Mouse (Mus musculus) thymus, postnatal 36 days (tissue): ENCODE measurements around the gene Ube2i.
A peak's percentile ranks its signal among the peaks of the same experiment; 100 is the strongest.

Source experiments
- DNase-seq, 2 experiments: peaks; one replicate each; pipeline ENCODE4 v3.0.0; 2022; ENCODE audit warnings: mixed read lengths in 2 of 2

Gene Ube2i

DNA sequence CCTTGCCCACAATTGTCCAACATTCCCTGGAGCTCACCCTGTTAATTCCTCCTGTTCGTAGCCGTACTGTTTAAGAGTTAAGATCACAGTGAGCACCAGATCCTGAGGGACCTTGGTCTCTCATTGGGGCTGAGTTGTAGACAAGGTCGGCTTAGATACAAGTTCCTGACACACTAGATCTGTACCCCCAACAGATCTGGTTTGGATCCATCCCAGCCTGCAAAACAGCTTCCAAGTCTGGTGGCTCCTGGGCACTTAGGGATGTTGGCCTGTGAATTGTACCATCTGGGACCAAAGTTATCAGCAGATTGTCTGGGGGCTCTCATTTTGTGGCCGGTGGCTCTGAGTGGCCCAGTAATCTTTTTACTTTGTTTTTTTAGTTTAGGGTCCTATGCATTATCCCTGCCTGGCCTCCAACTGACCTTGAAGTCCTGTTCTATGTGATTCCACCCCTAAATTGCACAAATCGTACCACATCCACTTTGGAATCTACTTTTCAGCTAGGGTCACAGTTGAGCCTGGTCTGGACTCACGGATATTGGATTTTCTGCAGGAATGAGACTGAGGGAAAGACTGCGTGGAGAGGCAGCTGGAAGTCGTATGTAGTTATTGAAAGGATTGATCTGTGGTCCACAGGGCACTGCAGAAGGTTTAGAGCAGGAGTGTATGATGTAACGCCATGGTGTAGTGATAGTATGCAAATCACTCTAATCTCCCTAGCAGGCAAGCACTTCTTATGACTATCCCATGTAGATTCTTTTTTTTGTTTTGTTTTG is at the start of gene Ube2i:
Ube2i (minus strand) TSS at position 52 of the 776 bp plus-strand sequence.
- no peak for DNase-seq

DNA sequence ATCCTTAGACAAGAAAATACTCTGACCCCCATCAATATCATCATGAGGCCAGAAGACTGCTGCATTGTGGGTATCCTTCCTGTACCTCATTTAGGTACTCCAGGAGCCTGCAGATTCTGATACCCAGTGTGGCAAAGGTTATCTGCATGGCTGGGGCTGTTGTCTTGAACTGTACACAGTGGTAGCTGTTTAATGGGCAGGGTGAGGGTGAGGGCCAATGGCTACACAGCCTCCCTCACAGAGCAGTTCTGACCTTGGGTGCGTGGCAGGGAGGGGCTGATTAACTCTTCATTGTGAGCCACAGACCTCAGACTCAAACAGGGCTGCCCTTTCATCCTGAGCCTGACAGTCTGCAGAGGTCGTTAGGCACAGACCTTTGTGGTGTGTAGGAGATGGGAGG is 48.5 kb upstream of the Ube2i start:
- no peak for DNase-seq

DNA sequence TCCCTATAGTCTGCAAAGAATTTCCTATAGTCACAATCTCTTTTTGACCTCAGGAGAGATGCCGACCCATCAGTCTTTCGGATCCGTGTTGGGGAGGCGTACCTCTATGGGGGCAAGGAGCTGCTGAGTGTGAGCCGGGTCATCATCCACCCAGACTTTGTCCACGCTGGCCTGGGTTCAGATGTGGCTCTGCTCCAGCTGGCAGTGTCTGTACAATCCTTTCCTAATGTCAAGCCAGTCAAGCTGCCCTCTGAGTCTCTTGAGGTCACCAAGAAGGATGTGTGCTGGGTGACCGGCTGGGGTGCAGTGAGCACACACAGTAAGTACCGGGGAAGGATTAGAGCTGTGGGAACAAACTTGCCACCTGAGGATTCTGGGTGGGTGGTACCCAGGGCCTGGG is 46.4 kb upstream of the Ube2i start:
- DNase-seq: no peak

DNA sequence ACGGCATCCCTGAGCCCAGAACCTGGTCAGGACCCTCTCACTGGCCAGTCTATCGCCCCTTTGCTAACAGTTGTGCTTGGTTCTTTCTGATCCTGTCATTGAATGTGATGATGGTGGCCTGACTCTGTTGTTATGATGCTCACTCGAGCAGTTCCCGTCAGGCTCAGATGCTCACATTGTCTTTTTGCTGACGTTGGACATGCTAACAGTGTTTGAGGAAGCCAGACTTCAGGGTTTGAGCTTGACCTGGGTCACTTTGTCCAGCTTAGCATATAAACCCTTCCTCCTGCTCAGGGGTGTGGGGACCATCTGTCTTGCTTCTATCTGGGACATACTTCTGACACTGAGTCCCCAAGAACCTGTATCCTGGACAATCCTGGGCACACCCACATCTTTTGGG is 43.9 kb upstream of the Ube2i start, which contains the start of gene Prss29:
Prss29 (plus strand) TSS at position 301 of the 400 bp plus-strand sequence.
- DNase-seq: no peak

DNA sequence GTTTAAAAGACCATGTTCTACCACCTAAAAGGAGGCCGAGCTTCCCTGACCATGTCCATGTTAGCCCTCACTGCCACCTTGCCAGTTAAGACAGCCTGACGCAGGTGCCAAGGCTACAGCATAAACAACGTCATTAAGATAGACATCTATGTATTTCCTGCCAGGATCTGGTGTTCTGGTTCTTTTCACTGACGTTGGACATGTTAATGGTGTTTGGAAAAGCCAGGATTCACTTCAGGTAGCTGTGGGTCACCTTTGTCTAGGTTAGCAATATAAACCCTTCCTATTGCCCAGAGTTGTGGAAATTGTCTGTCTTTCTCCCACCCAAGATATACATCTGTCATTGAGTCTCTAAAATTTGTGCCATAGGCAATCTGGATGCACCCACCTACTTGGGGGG is 33.9 kb upstream of the Ube2i start, which contains the start of gene Prss28:
Prss28 (plus strand) TSS at position 301 of the 400 bp plus-strand sequence.
- DNase-seq: no peak

DNA sequence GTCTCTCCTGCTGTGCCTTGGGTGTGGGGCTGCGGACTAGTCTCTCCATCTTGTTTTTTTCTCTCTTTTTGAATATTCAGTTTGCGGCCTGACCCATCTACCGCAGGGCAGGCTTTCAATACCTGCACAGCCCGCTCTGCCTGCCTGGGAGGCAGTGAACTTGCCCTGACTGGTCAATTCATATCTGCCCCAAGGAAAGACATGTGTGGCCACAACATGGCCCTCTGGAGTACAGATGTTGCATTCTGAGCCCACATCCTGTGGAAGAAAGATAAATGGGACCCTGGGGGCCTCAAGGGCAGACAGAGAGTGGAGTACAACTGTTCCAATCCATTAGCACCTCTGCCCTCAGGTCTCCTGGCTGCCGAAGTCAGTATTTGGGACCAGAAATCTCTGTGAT is 23.7 kb upstream of the Ube2i start, which contains the start of gene Prss34:
Prss34 (plus strand) TSS at position 301 of the 400 bp plus-strand sequence.
- DNase-seq: no peak

DNA sequence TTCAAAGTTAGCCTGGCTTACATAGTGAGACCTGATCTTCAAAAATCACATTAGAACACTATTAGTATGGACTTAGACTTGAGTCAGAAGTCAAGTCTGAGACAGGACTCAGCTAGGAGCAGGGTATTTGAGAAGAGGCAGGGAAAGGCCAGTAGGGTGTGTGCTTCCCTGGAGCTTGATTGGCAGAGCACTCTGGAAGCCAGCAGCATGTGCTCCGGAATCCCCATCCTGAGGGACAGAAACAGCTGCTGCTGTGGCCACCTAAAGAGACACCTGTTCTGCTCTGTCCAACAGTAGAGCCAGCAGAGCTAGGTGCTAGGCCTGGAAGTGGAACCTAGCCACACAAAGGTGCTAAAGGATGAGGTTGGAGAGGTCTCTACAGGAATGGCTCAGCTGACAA is 19.7 kb upstream of the Ube2i start:
- no peak for DNase-seq

DNA sequence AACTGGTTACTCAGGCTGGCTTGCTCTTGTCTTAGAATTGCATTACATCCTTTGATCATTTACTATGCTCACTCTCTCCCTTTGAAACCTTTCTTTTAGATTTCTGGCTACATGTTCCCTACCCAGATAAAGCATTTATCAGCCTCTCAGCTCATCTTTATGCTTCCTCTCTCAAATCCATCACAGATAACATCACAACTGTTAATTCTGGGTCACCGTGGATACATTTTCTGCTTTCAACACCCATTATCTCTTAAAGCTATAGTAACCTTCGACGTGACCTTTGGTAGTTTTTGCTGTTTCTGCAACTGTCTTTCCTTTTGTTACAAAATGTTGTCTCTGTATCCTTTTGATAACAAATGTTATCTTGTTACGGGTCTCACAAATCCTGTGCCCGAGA is 19.1 kb upstream of the Ube2i start:
- no peak for DNase-seq

DNA sequence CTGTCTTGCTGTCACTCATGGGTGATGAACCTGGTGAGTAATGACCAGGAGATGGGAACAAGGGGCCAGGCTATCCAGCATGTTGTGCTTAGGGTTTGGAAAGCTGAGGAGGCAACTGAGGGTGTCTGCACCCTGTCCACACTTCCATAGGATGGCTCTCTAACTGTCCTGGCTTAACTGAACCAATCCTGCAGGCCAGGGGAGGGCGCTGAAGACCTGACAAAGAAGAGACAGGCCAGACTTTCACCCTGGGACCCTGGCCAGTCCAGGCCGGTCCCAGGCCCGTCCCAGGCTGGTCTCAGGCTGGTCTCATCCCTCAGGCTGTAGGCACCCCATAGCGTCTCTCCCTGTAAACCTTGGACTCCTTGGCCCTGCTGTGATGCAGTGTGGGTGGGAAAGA is 16.0 kb upstream of the Ube2i start:
- DNase-seq: no peak

DNA sequence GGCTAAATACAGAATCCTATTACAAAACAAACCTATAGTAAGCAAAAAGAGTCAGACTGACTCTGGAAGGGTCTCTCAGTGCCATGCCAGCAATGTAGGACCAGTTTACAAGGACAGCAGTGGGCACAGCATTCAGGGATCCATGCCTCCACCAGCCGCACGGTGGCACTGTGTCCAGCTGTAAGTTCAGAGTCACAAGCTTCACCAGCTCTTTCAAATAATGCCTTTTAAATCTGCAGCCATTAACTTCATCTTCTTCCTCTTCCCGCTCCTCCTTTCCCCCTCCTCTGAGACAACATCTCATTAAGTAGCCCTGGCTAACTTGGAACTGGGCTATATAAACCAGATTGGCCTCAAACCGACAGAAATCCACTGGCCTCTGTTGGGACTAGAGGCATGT is 14.4 kb upstream of the Ube2i start:
- peak; percentile 40 to 48 for DNase-seq

DNA sequence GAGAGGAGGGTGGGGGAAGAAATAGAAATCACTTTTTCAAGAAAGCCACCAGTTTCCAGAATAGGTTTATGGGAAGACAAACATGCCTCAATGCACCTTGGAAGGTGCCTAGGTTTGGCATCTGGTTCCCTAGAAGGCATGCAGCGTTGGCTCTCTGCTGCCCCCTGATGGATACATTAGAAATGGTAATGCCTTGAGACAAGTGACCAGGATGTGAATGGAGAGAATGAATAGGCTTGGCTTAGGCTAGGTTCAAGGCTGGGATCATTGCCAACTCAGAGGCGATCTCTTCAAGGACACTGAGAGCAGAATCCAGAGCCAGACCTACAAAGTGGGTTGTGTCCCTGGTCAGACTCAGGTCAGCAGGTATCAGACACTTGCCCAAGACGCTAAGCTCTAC is 10.6 kb upstream of the Ube2i start:
- DNase-seq: peak; percentile 52 to 63

DNA sequence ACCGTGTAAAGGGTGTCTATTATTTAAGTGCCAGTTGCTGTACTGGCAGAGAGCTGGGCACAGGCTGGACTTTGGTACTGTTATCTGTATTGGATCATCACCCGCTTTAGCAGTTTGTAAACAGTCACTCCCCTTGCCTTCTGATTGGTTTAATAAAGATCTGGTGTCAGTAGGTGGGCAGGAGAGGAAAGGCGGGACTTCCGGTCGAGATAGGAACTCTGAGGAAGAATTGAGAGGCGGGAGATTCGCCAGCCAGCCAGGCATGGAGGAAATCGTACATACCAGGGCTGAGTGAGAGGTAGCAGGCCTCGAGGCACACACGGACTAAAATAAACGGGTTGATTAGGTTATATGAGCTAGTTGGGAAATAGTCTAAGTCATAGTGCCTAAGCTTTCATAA is 7.7 kb upstream of the Ube2i start:
- DNase-seq: peak in 1 of 2 experiments; percentile 32

DNA sequence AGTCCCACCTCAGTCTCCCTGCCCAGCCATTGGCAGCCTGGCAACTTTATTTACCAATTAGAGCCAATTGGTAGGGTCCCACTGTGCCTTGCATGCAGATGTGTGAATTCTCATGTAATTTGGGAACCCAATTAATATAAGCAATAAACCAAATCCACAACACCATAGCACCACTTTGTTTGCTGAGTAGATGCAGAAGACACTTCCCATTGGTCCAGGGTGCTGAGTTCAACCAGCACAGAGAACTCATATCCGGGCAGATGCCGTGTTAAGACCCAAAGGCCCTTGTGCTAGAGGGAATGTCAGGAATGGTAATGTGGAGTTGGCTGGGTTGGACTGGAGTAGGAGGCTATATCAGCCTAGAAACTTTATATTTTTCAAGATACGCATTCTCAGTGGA is 1.4 kb upstream of the Ube2i start:
- DNase-seq: no peak

DNA sequence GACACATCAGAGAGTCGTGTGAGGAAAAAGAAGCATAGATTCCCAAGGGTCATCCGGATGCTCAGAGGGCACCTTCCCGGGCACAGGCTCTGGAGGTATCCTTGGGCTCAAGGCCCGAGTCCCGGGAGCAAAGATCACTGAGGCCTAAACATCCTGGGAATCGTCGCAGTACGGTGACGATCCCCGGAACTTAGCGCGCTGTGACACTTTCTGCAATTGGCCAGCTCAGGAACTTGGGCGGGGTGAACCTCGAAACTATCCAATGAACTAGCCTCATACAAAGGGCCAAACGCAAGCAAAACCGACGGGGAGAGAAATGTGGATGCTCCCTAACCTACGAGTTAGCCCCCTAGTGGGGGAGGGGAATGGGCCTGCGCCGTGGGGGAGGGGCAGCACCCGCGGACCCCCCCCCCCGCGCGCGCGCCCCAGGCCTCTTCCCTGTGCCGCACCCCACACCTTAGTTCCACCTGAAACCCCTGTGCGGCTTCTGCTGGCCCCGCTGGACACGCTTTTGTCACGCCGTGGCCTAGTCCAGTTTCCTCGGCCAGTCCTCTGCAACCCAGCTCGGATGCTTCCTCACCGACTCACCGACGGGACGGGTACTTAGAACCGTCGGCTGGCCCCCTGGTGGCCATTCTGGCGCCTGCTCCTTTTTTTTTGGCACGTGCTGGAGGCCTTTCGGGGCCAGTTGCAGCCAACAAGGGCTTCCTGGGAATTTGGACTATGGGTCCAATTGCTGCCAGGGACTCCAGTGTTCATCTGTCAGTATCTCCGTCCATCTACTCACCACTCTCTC is 518 bp downstream of the Ube2i start:
- DNase-seq: peak; percentile 93 to 98

DNA sequence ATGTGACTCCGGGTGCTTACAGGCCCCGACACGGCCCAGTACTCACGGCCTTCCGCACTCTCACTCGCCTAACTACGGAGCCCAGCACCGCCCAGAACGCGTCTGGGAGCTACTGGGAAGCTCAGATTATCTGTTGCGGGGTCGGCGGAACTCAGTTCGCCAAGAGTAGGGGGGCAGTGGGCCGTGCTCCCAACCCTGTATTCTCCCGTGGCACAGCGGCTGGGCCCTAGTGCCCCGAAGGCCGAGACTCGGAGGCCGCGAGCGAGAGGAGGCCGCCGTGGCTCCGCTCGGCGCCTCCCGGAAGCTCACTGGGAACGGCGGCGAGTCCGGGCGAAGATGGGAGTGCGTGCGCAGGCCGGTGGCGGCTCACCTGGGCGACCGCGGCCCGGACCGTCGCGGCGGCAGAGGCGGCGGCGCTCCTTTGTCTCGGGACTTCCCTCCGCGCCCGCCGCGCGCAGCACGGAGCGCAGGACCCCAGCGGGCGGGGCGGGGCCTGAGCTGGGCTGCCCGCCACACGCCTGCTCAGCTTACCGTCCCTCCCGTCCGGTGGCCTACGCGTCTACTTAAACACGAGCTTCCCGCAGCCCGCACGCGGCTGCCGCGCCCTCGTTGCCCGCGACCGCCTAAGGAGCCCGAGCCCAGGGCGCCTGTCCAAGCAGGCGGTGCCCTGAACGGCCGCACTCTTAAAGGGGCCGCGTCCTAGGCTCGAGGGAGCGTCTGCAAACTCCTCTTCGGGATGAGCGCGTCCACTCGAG is 1.3 kb downstream of the Ube2i start:
- peak in 1 of 2 experiments; percentile 87 for DNase-seq

DNA sequence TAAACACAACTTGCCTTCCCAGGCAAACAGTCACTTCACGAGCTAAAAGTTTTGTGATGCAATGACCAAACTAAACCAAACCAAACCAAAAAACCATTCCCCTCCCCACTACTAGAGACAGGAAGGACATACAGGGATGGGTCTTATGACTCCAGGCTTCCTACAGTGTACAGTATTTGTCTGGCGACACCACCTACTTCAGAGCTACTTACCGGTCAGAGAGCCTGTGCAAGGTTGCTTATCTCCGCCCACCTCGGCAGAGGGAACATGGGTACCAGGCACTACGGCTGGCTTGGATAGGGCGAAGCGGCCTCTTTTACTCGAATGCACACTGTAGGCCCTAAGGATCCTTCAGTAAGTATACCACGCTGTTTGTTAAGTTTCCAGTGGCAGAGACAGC is 2.1 kb downstream of the Ube2i start:
- peak; percentile 9 to 37 for DNase-seq

DNA sequence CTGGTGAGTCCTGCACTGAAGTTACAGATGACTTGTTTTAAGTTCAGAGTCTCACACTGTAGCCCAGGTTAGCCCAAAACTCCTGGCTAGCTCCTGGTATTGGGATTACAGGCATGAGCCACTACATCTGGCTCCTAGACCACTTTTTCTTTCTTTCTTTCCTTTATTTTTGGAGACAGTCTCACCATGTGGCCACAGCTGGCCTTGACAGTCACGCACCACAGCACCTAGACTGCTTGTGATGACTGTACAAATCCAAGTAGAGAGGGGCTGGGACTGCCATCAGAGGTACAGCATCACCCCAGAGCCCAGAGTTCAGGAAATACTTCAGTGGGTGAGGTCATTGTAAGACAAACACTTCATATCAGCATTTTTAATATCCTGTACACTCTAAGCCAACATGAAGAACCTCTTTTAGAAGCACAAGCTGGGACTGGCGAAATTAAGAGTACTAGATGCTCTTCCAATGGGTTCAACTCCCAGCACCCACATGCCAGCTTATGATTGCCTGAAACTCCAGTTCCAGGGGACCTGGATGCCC is 3.6 kb downstream of the Ube2i start:
- no peak for DNase-seq

DNA sequence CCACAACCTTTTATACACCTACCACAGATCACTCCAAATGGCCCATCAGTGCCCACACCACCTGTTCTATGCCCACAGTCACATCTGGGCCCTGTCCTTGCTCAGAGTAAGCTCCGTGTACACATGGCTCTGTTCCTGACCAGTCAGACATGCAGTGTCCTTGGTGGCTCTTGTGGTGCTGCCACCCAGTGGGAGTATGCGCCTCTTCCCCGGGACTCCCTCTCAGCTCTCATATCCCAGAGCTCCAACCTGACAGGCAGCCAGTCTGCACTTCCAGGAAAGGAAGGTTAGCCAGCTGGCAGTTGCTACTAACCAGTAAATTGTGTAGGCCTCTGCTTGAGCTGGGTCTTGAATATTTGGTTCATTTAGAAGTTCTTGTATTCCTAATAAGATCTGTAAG is 10.0 kb downstream of the Ube2i start:
- no peak for DNase-seq

DNA sequence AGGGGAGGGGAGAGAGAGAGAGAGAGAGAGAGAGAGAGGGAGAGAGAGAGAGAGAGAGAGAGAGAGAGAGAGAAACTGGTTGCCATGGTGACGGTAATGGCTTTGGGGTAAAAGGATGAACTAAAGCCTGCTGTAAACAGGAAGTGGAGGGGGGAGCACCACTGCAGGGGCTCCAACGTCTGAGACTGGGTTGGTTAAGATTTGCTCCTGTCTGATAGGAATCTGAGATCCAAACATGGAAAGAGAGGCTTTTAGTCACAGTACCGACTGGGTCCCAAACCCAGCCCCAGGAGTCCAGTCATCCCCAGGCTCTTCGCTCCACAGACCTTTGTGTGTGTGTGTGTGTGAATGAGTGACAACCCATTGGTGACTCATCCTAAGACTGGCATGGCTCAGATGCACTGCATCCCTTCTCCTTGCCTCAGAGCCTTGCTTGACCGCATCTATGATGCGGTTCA is 16.6 kb downstream of the Ube2i start:
- peak in 1 of 2 experiments; percentile 52 for DNase-seq

DNA sequence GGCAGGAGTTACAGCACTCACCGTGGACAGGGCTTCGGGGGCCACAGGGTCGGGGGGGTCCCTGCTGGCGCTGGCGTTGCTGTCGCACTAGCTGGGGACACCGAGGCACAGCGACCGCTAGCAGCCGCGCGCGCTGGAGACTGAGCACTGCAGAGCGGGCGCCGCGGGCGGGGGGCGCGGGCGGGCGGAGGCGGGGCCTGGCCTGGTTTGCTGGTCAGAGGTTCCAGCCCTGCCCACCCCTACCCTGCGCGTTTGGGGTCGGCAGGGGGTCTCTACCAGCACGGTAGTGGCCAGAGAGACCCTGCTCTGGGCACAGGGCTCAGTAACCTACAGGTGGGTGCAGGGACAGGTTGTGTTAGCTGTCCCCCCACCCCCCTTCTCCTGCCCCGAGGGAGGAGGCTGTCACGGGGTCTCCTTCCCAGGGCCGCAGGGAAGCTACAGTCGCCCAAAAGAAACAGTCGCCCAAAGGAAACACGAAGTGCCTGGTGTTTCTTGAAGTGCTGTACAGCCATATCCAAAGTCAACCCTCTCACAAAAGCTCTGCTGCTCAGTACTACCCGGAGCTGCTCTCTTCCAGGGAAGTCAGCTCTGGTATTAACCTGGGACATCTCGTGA is 18.2 kb downstream of the Ube2i start, which contains the start of gene Baiap3:
Baiap3 (minus strand) TSS at position 225 of the 615 bp plus-strand sequence.
- DNase-seq: peak; percentile 52 to 63

DNA sequence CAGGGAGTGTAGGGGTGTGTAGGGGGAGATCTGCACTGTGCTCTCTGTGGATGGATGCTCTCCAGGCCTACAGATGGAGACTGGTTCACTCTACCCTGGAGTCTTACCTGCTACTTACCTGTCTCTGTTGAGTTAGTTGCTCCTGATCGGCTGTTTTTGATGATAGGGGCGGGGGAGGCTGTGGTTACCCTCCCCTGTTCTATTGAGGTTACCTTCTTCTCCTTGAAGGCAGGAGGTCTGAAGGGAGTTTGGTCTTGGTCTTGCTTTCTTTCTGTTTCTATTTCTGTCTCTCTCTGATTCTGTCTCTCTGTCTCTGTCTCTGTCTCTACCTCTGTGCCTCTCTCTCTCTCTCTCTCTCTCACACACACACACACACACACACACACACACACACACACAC is 19.3 kb downstream of the Ube2i start:
- peak in 1 of 2 experiments; percentile 3 for DNase-seq

DNA sequence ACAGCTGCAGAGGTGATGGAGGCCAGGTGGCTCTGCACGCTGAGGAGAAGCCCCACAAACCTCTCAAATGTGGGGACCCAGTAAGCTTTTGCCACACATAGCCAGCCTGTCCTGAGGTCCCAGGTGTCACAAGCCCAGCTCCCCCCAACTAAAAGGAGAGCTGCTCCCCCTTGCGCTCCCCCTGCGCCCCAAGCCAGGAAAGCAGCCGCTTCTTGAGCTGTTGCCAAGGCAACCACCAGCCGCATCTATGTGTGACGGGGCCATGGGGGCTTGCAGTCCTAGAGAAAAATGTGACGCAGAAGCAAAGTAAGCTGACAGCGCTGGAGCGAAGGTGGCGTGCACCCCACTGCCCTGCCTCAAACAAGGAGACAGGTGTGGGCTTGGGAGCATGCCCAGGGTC is 20.7 kb downstream of the Ube2i start:
- peak; percentile 57 to 82 for DNase-seq
